Mouse (Mus musculus) limb, embryonic 11.5 days (tissue): Measurements from ENCODE around the gene Aldoart2. TPM values are rescaled to one million over a fixed set of nuclear protein-coding genes. Genes with fewer than 3 reads are reported as not detected.
A peak's percentile ranks its signal among the peaks of the same experiment; 100 is the strongest.

Experiments used
- ATAC-seq: fragments of 200-750 bp; cut with Nextera tagmentation; 2 replicates; pipeline ENCODE4 v1.8.0; 2017; ENCODE audit warnings: low read depth; ENCODE audit not compliant: insufficient number of reproducible peaks, low FRiP score, low TSS enrichment
- DNase-seq: peaks from one replicate; pipeline ENCODE4 v3.0.0-alpha.2; 2015; ENCODE audit warnings: low spot score
- H3K27ac ChIP-seq: fragments of 300-500 bp; sonication (generic); replicated peaks from 2 replicates; pipeline ENCODE4 v1.5.1; 2014; ENCODE audit warnings: low read depth, mild to moderate bottlenecking, low read length
- H3K27me3 ChIP-seq: fragments of 300-500 bp; sonication (generic); 2 replicates; pipeline ENCODE4 v1.6.1; 2014; ENCODE audit warnings: mild to moderate bottlenecking, low read length, mixed read lengths; ENCODE audit not compliant: control insufficient read depth, insufficient read depth
- H3K36me3 ChIP-seq: fragments of 300-500 bp; sonication (generic); 2 replicates; pipeline ENCODE4 v1.6.1; 2014; ENCODE audit warnings: mild to moderate bottlenecking, low read length, moderate library complexity, mixed read lengths; ENCODE audit not compliant: control insufficient read depth, insufficient read depth
- H3K4me1 ChIP-seq: fragments of 300-500 bp; sonication (generic); 2 replicates; pipeline ENCODE4 v1.6.1; 2014; ENCODE audit warnings: low read length, mixed read lengths; ENCODE audit not compliant: control insufficient read depth, insufficient read depth
- H3K4me2 ChIP-seq: fragments of 300-500 bp; sonication (generic); 2 replicates; pipeline ENCODE4 v1.6.1; 2014; ENCODE audit warnings: low read depth, mild to moderate bottlenecking, moderate library complexity; ENCODE audit not compliant: severe bottlenecking
- H3K4me3 ChIP-seq: fragments of 300-500 bp; sonication (generic); 2 replicates; pipeline ENCODE4 v1.5.1; 2014; ENCODE audit warnings: low read depth, low read length
- H3K9ac ChIP-seq: fragments of 300-500 bp; sonication (generic); 2 replicates; pipeline ENCODE4 v1.6.1; 2014; ENCODE audit warnings: mild to moderate bottlenecking, low read length
- H3K9me3 ChIP-seq: fragments of 300-500 bp; sonication (generic); 2 replicates; pipeline ENCODE4 v1.6.1; 2016; ENCODE audit warnings: low read length; ENCODE audit not compliant: control insufficient read depth
- WGBS: fragments of 180-500 bp; shearing (Covaris S2); extraction: QIAGEN DNeasy Blood & Tissue Kit; methylation state at CpG from one replicate; pipeline ENCODE4 v1.1.7; 2014; 5-methylcytosine and 5-hydroxymethylcytosine counted together
- polyA plus RNA-seq: library from polyadenylated mRNA; unstranded; fragments of >200 nt; fragmentation: Nextera tagmentation; extraction: Ambion mirVana; gene quantifications from 2 replicates; pipeline ENCODE4 v1.2.1, GENCODE M21; 2014

The Aldoart2 gene
- polyA plus RNA-seq, 1 experiment from 2014 or later, result not detected

GRCm38 (mm10) chr12:55557866-55558265, 7.2 kb upstream of the Aldoart2 start:
- no peak overlapping the region for H3K9ac ChIP-seq
- no peaks in the 10 kb centered on the region for H3K4me1 ChIP-seq
- H3K4me2 ChIP-seq, result no peak overlapping the region
- H3K27ac ChIP-seq, result no peak overlapping the region
- 81% methylated on average over 6 of the region's 6 CpGs for WGBS
- H3K27me3 ChIP-seq, result no peaks in the 10 kb centered on the region
- ATAC-seq (no peak), DNase-seq (no peak)
- no peaks in the 10 kb centered on the region for H3K36me3 ChIP-seq
- H3K9me3 ChIP-seq, result no peaks in the 10 kb centered on the region
- no peak overlapping the region for H3K4me3 ChIP-seq

- no peaks in the 10 kb centered on the region for H3K36me3 ChIP-seq
- H3K9me3 ChIP-seq, result no peaks in the 10 kb centered on the region
- ATAC-seq, result no peak
- H3K4me2 ChIP-seq, result no peak overlapping the region
- no peak for DNase-seq
- no peak overlapping the region for H3K4me3 ChIP-seq
- no peak overlapping the region for H3K27ac ChIP-seq
- no peaks in the 10 kb centered on the region for H3K4me1 ChIP-seq
- H3K9ac ChIP-seq, result no peak overlapping the region
- H3K27me3 ChIP-seq, result no peaks in the 10 kb centered on the region
- WGBS, result 84% methylated on average over 12 of the region's 12 CpGs
Measured at GRCm38 (mm10) chr12:55559184-55559855, 5.7 kb upstream of the Aldoart2 start.

- no peaks in the 10 kb centered on the region for H3K36me3 ChIP-seq
Measured at GRCm38 (mm10) chr12:55560025-55560690, 4.9 kb upstream of the Aldoart2 start.

GRCm38 (mm10) chr12:55563742-55564141, 1.3 kb upstream of the Aldoart2 start:
- Histone ChIP-seq H3K4me2 (no peak overlapping the region), H3K27ac (no peak overlapping the region), H3K9me3 (no peaks in the 10 kb centered on the region), H3K36me3 (no peaks in the 10 kb centered on the region), H3K27me3 (no peaks in the 10 kb centered on the region), H3K4me1 (no peaks in the 10 kb centered on the region), H3K4me3 (no peak overlapping the region), H3K9ac (no peak overlapping the region)
- no peak for DNase-seq
- no peak for ATAC-seq
- WGBS, result 91% methylated on average over 3 of the region's 3 CpGs

More at GRCm38 (mm10) chr12:55560025-55560690, 4.9 kb upstream of the Aldoart2 start:
- 18% methylated on average over 19 of the region's 19 CpGs for WGBS
- Histone ChIP-seq H3K27ac (no peak overlapping the region), H3K4me1 (no peaks in the 10 kb centered on the region), H3K9ac (no peak overlapping the region; the same call in 1 of the 2 replicates), H3K9me3 (no peaks in the 10 kb centered on the region), H3K4me3 (0 out of 2 replicates have a peak overlapping the region, but pooled peaks have one; percentile 5), H3K27me3 (no peaks in the 10 kb centered on the region), H3K4me2 (peak overlapping the region; percentile 42)
- DNase-seq (no peak), ATAC-seq (no peak)

GRCm38 (mm10) chr12:55564187-55564963, 664 bp upstream of the Aldoart2 start:
- Histone ChIP-seq H3K9ac (no peak overlapping the region), H3K27me3 (no peaks in the 10 kb centered on the region), H3K4me3 (no peak overlapping the region), H3K36me3 (no peaks in the 10 kb centered on the region), H3K4me2 (no peak overlapping the region), H3K27ac (no peak overlapping the region), H3K9me3 (no peaks in the 10 kb centered on the region), H3K4me1 (no peaks in the 10 kb centered on the region)
- WGBS, result 86% methylated on average over 9 of the region's 9 CpGs
- ATAC-seq (no peak), DNase-seq (no peak)

- ATAC-seq, result no peak
Measured at GRCm38 (mm10) chr12:55565867-55566266, 828 bp downstream of the Aldoart2 start.

GRCm38 (mm10) chr12:55566837-55567236, 1.8 kb downstream of the Aldoart2 start:
- WGBS, result 66% methylated on average over 5 of the region's 5 CpGs
- no peaks in the 10 kb centered on the region for H3K4me1 ChIP-seq
- H3K27ac ChIP-seq, result no peak overlapping the region
- H3K9me3 ChIP-seq, result no peaks in the 10 kb centered on the region
- no peak overlapping the region for H3K4me3 ChIP-seq
- H3K27me3 ChIP-seq, result no peaks in the 10 kb centered on the region
- no peaks in the 10 kb centered on the region for H3K36me3 ChIP-seq
- ATAC-seq, result no peak
- DNase-seq, result no peak
- no peak overlapping the region for H3K4me2 ChIP-seq
- no peak overlapping the region for H3K9ac ChIP-seq

More at GRCm38 (mm10) chr12:55565867-55566266, 828 bp downstream of the Aldoart2 start:
- 77% methylated on average over 9 of the region's 9 CpGs for WGBS
- no peak for DNase-seq
- no peak overlapping the region for H3K4me3 ChIP-seq
- no peaks in the 10 kb centered on the region for H3K36me3 ChIP-seq
- H3K9me3 ChIP-seq, result no peaks in the 10 kb centered on the region
- no peak overlapping the region for H3K9ac ChIP-seq
- H3K27me3 ChIP-seq, result no peaks in the 10 kb centered on the region
- H3K4me2 ChIP-seq, result no peak overlapping the region
- no peaks in the 10 kb centered on the region for H3K4me1 ChIP-seq
- H3K27ac ChIP-seq, result no peak overlapping the region

GRCm38 (mm10) chr12:55568466-55568865, 3.4 kb downstream of the Aldoart2 start:
- ATAC-seq, result no peak
- WGBS, result 86% methylated on average over 3 of the region's 3 CpGs
- no peak overlapping the region for H3K9ac ChIP-seq
- H3K27ac ChIP-seq, result no peak overlapping the region
- H3K4me2 ChIP-seq, result no peak overlapping the region
- H3K9me3 ChIP-seq, result no peaks in the 10 kb centered on the region
- H3K27me3 ChIP-seq, result no peaks in the 10 kb centered on the region
- no peak for DNase-seq
- H3K36me3 ChIP-seq, result no peaks in the 10 kb centered on the region
- H3K4me1 ChIP-seq, result no peaks in the 10 kb centered on the region
- H3K4me3 ChIP-seq, result no peak overlapping the region
